Comparison of ENCODE assay signal across 26 mouse cellular contexts in genomic region chr11:9146115-9146514, GRCm38 (mm10). TPM values are rescaled to one million over a fixed set of nuclear protein-coding genes. Genes with fewer than 3 reads are reported as not detected.
A peak's percentile ranks its signal among the peaks of the same experiment; 100 is the strongest.
DNase-seq lines count a peak whose midpoint lies in the region; ATAC-seq and TF ChIP-seq lines count a peak whose summit lies in the region.
"Had no signal": no experiment of that assay in that cellular context is flagged by ENCODE, and none has a peak within 500 bp of the region (broad histone marks: within the 10 kb centered on the region; RNA-seq: fewer than 3 reads in every experiment).

No protein-coding gene starts in this region.

- H3K4me3 ChIP-seq in heart, embryonic 12.5 days: no peak overlapping the region
- H3K4me3 ChIP-seq in left cerebral cortex, adult 2 months: no peak overlapping the region

- no peak overlapping the region for H3K9ac ChIP-seq in heart, embryonic 12.5 days

- intact Hi-C loops in left cerebral cortex, adult 2 months (cut with DNase I): no loop called here

- no peak for TF ChIP-seq CTCF in left cerebral cortex, adult 2 months (IDR thresholded peaks at IDR 0.05)

- H3K36me3 ChIP-seq in heart, embryonic 12.5 days: no peaks in the 10 kb centered on the region
- H3K36me3 ChIP-seq: G1E had no signal

- H3K4me2 ChIP-seq in heart, embryonic 12.5 days: no peak overlapping the region

- 89% methylated on average over 4 of the region's 4 CpGs for WGBS in heart, embryonic 12.5 days

- H3K27ac ChIP-seq in heart, embryonic 12.5 days (ENCODE audit: poor library complexity, severe bottlenecking): no peak overlapping the region
- H3K27ac ChIP-seq in left cerebral cortex, adult 2 months: no peak overlapping the region

- ATAC-seq in heart, embryonic 12.5 days (ENCODE audit: insufficient number of reproducible peaks, low FRiP score): no peak
- no peak for ATAC-seq in cerebellum, adult (ENCODE audit: insufficient number of reproducible peaks, low FRiP score, low TSS enrichment)
- ATAC-seq: activated CD4-positive, CD25-positive, alpha-beta regulatory T cell, adult 4 months; CD4-positive, CD25-positive, alpha-beta regulatory T cell, adult 4 months; Patski had no signal

- no peaks in the 10 kb centered on the region for H3K27me3 ChIP-seq in heart, embryonic 12.5 days (replicated peaks)

- DNase-seq in heart, adult 11 months: peak; percentile 71
- DNase-seq in ES-CJ7 (ENCODE audit: low read depth, low spot score): peak; percentile 78
- DNase-seq in R1 (ENCODE audit: low read depth, low spot score): peak; percentile 55
- peak; percentile 63 for DNase-seq in ZHBTc4 (ENCODE audit: low read depth, low spot score)
- no peak for DNase-seq in left cerebral cortex, adult 2 months (ENCODE audit: extremely low spot score in 1 of 2, low spot score in 2 of 2)
- DNase-seq in layer of hippocampus, adult 18-20 months (ENCODE audit: low spot score in 2 of 2): no peak
- DNase-seq: adrenal gland, adult 2 months; adrenal gland, adult 8-10 months; adrenal gland, postnatal 10 days; adrenal gland, postnatal 14 days; adrenal gland, postnatal 25 days; adrenal gland, postnatal 36 days; B cell, adult 2 months; cerebellum, adult 11 months; cerebellum, adult 11-12 months; cerebellum, adult 18-20 months; cerebellum, adult 2 months; cerebellum, adult 8-10 months; cerebellum, adult 9-10 months had no signal

- no peaks in the 10 kb centered on the region for H3K4me1 ChIP-seq in heart, embryonic 12.5 days (replicated peaks)

- 0 out of 2 replicates have a peak, but pooled peaks cover 5% of the 10 kb centered on the region for H3K9me3 ChIP-seq in heart, embryonic 12.5 days (replicated peaks)
- H3K9me3 ChIP-seq: G1E had no signal

RNA-seq across cellular contexts. Expression of gene Upp1, which starts 28.2 kb away (rescaled TPM):
- polyA plus RNA-seq in heart, embryonic 12.5 days (2016; fragmentation: Nextera tagmentation; extraction: Ambion mirVana): 23.3 and 25.1 TPM in 2 replicates
- 1 to 10 TPM; 1.8 to 5.4 TPM for total RNA-seq in left cerebral cortex, adult 2 months (2021)
- total RNA-seq in layer of hippocampus, adult 18-20 months (2021): 1 to 10 TPM; 4.0 to 4.1 TPM
- polyA plus RNA-seq: CD4-positive, CD25-positive, alpha-beta regulatory T cell, adult 4 months had no signal

RNA-seq across cellular contexts. Expression of gene Abca13, which starts 45.6 kb away (rescaled TPM):
- 0.01 TPM in 2 replicates for polyA plus RNA-seq in heart, embryonic 12.5 days (2016; fragmentation: Nextera tagmentation; extraction: Ambion mirVana)
- total RNA-seq in left cerebral cortex, adult 2 months (2021): under 1 TPM; 0.05 to 0.07 TPM
- total RNA-seq in layer of hippocampus, adult 18-20 months (2021): under 1 TPM in 1 of 2 experiments, not detected in 1; 0.05 TPM
- total RNA-seq: adrenal gland, postnatal 14 days; MEL had no signal
- polyA plus RNA-seq: adrenal gland, adult 2 months; CD4-positive, CD25-positive, alpha-beta regulatory T cell, adult 4 months; G1E had no signal

Comparison
In these comparisons a context has a peak if more than half of its experiments do, and no peak if none do; other contexts are left out.
1. DNase-seq: peak in heart, adult 11 months (single experiment), ES-CJ7 (single experiment), R1 (single experiment) and ZHBTc4 (single experiment); none in left cerebral cortex, adult 2 months (0 of 2) and layer of hippocampus, adult 18-20 months (0 of 2).